Mouse (Mus musculus): ENCODE results near the gene Nkap.

GRCm38 (mm10) chrX:37085665-37086064 lies 40.9 kb upstream of the Nkap start:
- TF ChIP-seq CTCF (IDR thresholded peaks at IDR 0.05; ENCODE audit: low read depth): no peak
- TF ChIP-seq EP300 (IDR thresholded peaks at IDR 0.05; ENCODE audit: low read depth): no peak
